Mouse (Mus musculus): Measurements from ENCODE around the gene Gm3043.
"Not testable (repeated sequence)": the region's sequence is repeated elsewhere in the genome, so short reads cannot be mapped to it uniquely, and the experiment has no call there.

Gm3043 gene

GRCm38 (mm10) chr14:3688483-3688882, at the start of gene Gm3043:
Gm3043 (plus strand) TSS chr14:3688783.
- not testable (repeated sequence) for DNase-seq

GRCm38 (mm10) chr14:3651730-3652129, 36.9 kb upstream of the Gm3043 start, which contains the start of gene Gm3020:
Gm3020 (plus strand) TSS chr14:3652030.
- DNase-seq = not testable (repeated sequence)

All from cerebellum, postnatal 25 days (tissue).